Mouse (Mus musculus) intestine, embryonic 16.5 days (tissue): ENCODE results near the gene Asl. TPM values are rescaled to one million over a fixed set of nuclear protein-coding genes. Genes with fewer than 3 reads are reported as not detected.

ENCODE experiments used
- ATAC-seq: fragments of 200-750 bp; cut with Nextera tagmentation; 2 replicates; pipeline ENCODE4 v1.8.0; 2017; ENCODE audit warnings: moderate TSS enrichment, moderate library complexity
- H3K27ac ChIP-seq: fragments of 300-500 bp; sonication (generic); 2 replicates; pipeline ENCODE4 v1.5.1; 2014; ENCODE audit warnings: mild to moderate bottlenecking, low read length
- H3K27me3 ChIP-seq: fragments of 300-500 bp; sonication (generic); replicated peaks from 2 replicates; pipeline ENCODE4 v1.6.1; 2014; ENCODE audit warnings: low read length, control low read depth, mixed read lengths; ENCODE audit not compliant: control insufficient read depth, insufficient read depth
- H3K36me3 ChIP-seq: fragments of 300-500 bp; sonication (generic); 2 replicates; pipeline ENCODE4 v1.6.1; 2014; ENCODE audit warnings: low read length, control low read depth; ENCODE audit not compliant: control insufficient read depth, insufficient read depth
- H3K4me1 ChIP-seq: fragments of 300-500 bp; sonication (generic); 2 replicates; pipeline ENCODE4 v1.6.1; 2014; ENCODE audit warnings: low read length, control low read depth, mixed read lengths; ENCODE audit not compliant: control insufficient read depth, insufficient read depth
- H3K4me2 ChIP-seq: fragments of 300-500 bp; sonication (generic); 2 replicates; pipeline ENCODE4 v1.6.1; 2014; ENCODE audit warnings: low read depth, low read length, control low read depth
- H3K4me3 ChIP-seq: fragments of 300-500 bp; sonication (generic); 2 replicates; pipeline ENCODE4 v1.5.1; 2014; ENCODE audit warnings: mild to moderate bottlenecking, low read length
- H3K9ac ChIP-seq: fragments of 300-500 bp; sonication (generic); 2 replicates; pipeline ENCODE4 v1.6.1; 2014; ENCODE audit warnings: low read depth, low read length
- H3K9me3 ChIP-seq: fragments of 300-500 bp; sonication (generic); 2 replicates; pipeline ENCODE4 v1.6.1; 2016; ENCODE audit warnings: low read length, control low read depth; ENCODE audit not compliant: control insufficient read depth
- WGBS: fragments of 180-500 bp; shearing (Covaris S2); extraction: QIAGEN DNeasy Blood & Tissue Kit; methylation state at CpG from one replicate; pipeline ENCODE4 v1.1.7; 2014; 5-methylcytosine and 5-hydroxymethylcytosine counted together
- polyA plus RNA-seq: library from polyadenylated mRNA; unstranded; fragments of >200 nt; fragmentation: Nextera tagmentation; extraction: Ambion mirVana; gene quantifications from 2 replicates; pipeline ENCODE4 v1.2.1, GENCODE M21; 2015

Asl gene
- polyA plus RNA-seq, result 74.1 and 89.4 TPM in 2 replicates

DNA sequence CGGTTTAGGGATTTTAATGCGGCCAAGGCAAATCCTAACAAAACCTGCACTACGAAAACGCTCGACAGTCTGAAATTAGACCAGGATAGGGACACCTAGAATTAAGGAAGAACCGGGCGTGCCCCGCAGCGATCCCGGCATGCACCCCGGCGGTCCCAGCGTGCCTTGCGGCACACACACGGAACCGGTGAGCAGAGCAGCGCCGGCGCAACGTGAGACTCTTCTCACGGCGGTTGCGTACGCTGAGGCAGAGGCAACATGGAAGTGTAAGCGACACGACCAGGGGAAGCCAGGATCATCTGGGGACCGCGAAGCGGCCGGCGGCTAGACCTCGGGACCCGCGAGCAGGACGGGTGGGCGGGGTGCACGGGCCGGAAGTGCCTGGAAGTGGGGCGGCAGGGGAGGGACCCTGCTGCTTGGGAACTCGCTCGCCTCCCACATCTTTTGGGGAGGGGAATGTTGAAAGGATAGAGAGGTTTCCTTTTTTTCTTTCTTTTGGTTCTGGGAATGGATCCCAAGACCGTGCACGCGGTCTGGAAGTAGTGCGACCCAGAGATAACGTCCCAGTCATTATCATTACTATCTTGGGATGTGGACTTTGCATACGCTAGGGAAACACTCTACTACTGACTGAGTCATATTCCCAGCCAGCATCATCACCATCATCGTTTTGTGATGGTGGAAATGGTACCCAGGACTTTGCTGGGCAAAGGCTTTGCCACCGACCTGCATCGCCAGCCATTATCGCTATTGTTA is at the start of gene Asl, which contains the start of gene Crcp:
TSS of gene Asl (minus strand) at position 106 of the 756 bp plus-strand sequence.
TSS of gene Crcp (plus strand) at position 149 of the 756 bp plus-strand sequence.
- no peaks in the 10 kb centered on the region for H3K27me3 ChIP-seq
- peak within 1 kb of the TSS; percentile 77 for H3K4me3 ChIP-seq
- H3K36me3 ChIP-seq, result no peaks in the 10 kb centered on the region
- ATAC-seq, result peak; percentile 84
- 2% methylated on average over 51 of the region's 51 CpGs for whole genome bisulfite sequencing
- H3K9ac ChIP-seq, result peak within 1 kb of the TSS; percentile 88
- H3K9me3 ChIP-seq, result no peaks in the 10 kb centered on the region
- peak within 1 kb of the TSS; percentile 82 for H3K4me2 ChIP-seq
- H3K27ac ChIP-seq, result peak within 1 kb of the TSS; percentile 90
- peaks cover 5% of the 10 kb centered on the region; the same call in 1 of the 2 replicates for H3K4me1 ChIP-seq

DNA sequence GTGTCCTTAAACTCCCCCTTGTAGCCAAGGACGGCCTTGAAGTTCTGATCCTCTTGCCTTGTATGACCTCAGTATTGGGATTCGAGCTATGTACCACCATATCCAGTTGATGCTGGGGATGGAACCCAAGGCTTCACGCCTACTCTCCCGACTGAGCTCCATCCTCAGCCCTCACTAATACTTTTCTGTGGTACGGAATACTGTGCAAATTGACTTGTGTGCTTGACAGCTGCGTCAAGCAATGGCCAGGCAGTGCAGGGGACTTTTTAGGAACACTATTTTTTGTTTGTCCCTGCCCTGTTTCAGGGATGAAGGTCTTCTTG is 49.7 kb upstream of the Asl start:
- no peaks in the 10 kb centered on the region for H3K9me3 ChIP-seq
- H3K4me2 ChIP-seq, result peak overlapping the region; percentile 90
- 44% methylated on average over 6 of the region's 6 CpGs for WGBS
- ATAC-seq, result peak; percentile 18; the same call in 1 of the 2 replicates
- peaks cover 14% of the 10 kb centered on the region for H3K4me1 ChIP-seq
- H3K4me3 ChIP-seq, result peak overlapping the region; percentile 74
- H3K9ac ChIP-seq, result peak overlapping the region; percentile 87
- H3K27ac ChIP-seq, result peak overlapping the region; percentile 38; the same call in 1 of the 2 replicates
- no peaks in the 10 kb centered on the region for H3K36me3 ChIP-seq
- H3K27me3 ChIP-seq, result no peaks in the 10 kb centered on the region

DNA sequence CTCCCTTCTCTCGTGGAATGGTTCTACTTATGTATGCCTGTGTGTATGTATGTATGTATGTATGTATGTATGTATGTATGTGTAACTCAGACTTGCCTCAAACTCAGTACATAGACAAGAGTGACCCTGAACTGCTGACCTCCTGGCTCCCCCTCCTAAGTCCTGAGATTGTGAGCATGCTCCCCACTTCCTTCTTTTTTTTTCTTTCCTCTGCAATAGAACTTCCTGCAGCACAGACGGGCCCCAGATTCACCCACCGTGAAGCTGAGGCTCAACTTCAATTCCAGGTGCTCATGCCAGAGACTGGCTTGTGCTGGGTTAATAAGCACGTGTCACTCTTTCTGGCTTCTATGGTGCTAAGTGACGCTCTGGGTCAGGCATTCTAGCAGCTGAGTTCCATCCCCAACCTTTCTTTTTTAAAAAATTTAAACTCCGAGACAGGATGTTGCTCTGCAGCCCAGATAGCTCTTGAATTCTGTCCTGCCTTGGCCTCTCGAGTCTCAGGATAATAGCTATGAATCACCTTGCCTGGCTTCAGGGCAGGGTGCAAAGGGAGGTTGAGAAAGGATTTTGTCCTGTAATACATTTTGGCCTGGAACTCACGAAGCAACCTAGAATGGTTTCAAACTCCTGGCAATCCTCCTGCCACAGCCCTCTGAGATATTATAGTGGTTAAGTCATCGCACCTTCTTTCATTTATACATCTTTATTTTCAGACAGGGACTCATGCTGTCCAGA is 49.2 kb upstream of the Asl start:
- ATAC-seq, result no peak
- H3K36me3 ChIP-seq, result no peaks in the 10 kb centered on the region
- H3K27ac ChIP-seq, result no peak overlapping the region
- H3K4me2 ChIP-seq, result no peak overlapping the region
- 62% methylated on average over 9 of the region's 9 CpGs for WGBS
- no peaks in the 10 kb centered on the region for H3K27me3 ChIP-seq
- H3K4me3 ChIP-seq, result no peak overlapping the region
- H3K9ac ChIP-seq, result no peak overlapping the region
- H3K9me3 ChIP-seq, result no peaks in the 10 kb centered on the region
- peaks cover 14% of the 10 kb centered on the region for H3K4me1 ChIP-seq

DNA sequence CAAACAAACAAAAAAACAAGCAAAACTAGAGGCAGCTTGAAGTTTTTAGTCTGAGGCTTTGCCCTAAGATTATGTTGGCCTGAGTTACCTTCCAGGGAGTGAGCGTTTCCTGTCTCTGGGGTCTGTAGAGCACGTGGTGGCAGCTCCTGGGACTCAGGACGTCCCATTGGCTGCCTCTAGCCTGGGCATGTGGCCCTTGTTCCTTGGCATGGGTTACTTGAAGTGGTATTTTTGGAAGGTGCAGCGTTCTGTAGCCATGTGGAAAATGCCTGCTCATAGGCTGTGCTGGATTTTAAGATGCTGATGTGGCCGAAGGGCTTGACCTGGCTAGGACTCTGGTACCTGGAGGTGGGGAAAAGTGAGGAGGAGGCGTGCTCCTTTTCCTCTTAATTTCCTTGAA is 47.3 kb upstream of the Asl start:
- no peaks in the 10 kb centered on the region for H3K27me3 ChIP-seq
- H3K9me3 ChIP-seq, result no peaks in the 10 kb centered on the region
- H3K4me3 ChIP-seq, result no peak overlapping the region
- WGBS, result 69% methylated on average over 6 of the region's 6 CpGs
- H3K4me2 ChIP-seq, result no peak overlapping the region
- H3K9ac ChIP-seq, result no peak overlapping the region
- no peak overlapping the region for H3K27ac ChIP-seq
- H3K4me1 ChIP-seq, result peaks cover 11% of the 10 kb centered on the region
- ATAC-seq, result no peak
- no peaks in the 10 kb centered on the region for H3K36me3 ChIP-seq

DNA sequence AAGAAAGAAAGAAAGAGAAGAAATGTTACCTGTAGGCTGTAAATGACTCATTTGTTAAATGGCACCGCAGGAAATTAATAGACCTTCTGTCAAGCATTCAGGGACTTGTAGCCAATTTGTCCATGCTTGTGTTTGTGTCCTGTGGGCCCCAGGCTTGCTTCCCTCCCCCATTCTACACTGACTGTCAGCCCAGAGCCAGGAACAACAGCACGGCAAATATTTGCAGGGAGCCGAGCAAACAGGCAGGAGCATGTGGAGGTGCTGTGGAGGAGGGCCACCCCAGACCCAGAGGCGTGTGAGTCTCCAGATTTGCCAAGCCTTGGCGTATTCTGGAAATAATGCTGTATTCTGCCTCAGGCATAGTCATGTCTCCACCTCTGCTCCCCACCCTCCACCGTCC is 45.4 kb upstream of the Asl start:
- H3K4me1 ChIP-seq, result peaks cover 3% of the 10 kb centered on the region; the same call in 1 of the 2 replicates
- H3K27me3 ChIP-seq, result no peaks in the 10 kb centered on the region
- H3K36me3 ChIP-seq, result no peaks in the 10 kb centered on the region
- H3K4me3 ChIP-seq, result no peak overlapping the region
- 66% methylated on average over 6 of the region's 6 CpGs for WGBS
- no peak overlapping the region for H3K27ac ChIP-seq
- no peak overlapping the region for H3K9ac ChIP-seq
- no peak for ATAC-seq
- no peak overlapping the region for H3K4me2 ChIP-seq
- no peaks in the 10 kb centered on the region for H3K9me3 ChIP-seq

DNA sequence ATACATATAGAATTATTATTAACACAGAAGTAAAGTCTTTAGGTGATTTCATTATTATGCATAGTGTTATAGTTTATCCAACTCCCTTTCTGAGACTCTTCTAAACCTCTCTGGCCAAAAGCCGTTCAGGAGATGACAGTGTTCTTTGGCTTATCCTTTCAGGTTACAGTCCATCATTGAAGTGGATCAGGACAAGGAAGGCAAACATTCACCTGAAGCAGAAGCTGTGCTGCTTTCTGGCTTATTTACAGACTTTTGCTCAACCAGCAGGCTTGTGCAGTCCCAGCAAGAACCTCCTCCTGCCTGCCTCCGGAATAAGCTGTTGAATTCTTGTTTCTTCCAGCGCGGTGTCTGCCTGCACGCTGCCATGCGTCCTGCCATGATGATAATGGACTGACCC is 44.0 kb upstream of the Asl start, which contains the start of gene Tpst1:
TSS of gene Tpst1 (plus strand) at position 301 of the 400 bp plus-strand sequence.
- ATAC-seq, result no peak
- Histone ChIP-seq H3K4me2 (no peak within 1 kb of the TSS), H3K9me3 (no peaks in the 10 kb centered on the region), H3K27ac (no peak within 1 kb of the TSS), H3K36me3 (no peaks in the 10 kb centered on the region), H3K4me3 (no peak within 1 kb of the TSS), H3K9ac (no peak within 1 kb of the TSS), H3K27me3 (no peaks in the 10 kb centered on the region), H3K4me1 (no peaks in the 10 kb centered on the region)
- WGBS, result 87% methylated on average over 6 of the region's 6 CpGs

DNA sequence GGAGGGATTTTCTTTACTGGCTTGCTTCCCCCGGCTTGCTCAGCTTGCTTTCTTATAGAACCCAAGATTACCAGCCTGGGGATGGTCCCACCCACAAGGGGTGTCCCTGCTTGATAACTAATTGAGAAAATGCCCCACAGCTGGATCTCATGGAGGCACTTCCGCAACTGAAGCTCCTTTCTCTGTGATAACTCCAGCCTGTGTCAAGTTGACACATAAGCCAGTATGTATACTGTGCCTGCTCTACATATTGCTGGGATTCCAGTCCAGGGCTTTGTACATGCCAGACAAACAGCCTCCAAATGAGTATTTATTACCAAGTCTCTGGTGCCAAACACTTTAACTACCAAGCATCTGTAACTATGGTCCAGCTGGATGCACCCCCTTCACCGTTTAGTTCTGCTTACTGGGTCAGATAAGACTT is 38.8 kb upstream of the Asl start:
- 0 out of 2 replicates have a peak, but pooled peaks cover 3% of the 10 kb centered on the region for H3K4me1 ChIP-seq
- no peak overlapping the region for H3K27ac ChIP-seq
- no peak for ATAC-seq
- no peaks in the 10 kb centered on the region; the same call in 1 of the 2 replicates for H3K9me3 ChIP-seq
- no peak overlapping the region for H3K4me3 ChIP-seq
- H3K4me2 ChIP-seq, result no peak overlapping the region
- H3K36me3 ChIP-seq, result no peaks in the 10 kb centered on the region
- H3K9ac ChIP-seq, result no peak overlapping the region
- WGBS, result 62% methylated on average over 3 of the region's 3 CpGs
- no peaks in the 10 kb centered on the region for H3K27me3 ChIP-seq

DNA sequence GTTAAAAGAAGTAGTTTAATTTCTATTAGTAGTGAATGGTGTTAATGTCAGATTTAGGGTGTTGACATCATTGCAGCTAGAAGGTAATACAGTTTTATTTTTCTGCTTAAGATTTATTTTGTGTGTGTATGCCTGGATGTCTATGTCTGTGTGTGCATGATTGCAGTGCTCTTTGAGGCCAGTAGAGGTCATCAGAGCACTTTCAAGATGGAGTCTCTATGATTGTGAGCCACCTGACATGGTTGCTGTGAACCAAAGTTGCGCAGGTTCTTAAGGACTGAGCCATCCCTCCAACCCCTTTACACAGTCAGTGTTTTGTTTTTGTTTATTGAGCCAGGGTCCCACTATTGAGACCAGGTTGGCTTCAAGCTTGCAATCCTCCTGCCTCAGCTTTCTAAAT is 36.5 kb upstream of the Asl start:
- no peaks in the 10 kb centered on the region for H3K27me3 ChIP-seq
- H3K36me3 ChIP-seq, result no peaks in the 10 kb centered on the region
- H3K4me3 ChIP-seq, result no peak overlapping the region
- 0 out of 2 replicates have a peak, but pooled peaks cover 3% of the 10 kb centered on the region for H3K4me1 ChIP-seq
- no peak overlapping the region for H3K27ac ChIP-seq
- H3K9ac ChIP-seq, result no peak overlapping the region
- ATAC-seq, result no peak
- H3K9me3 ChIP-seq, result no peaks in the 10 kb centered on the region; the same call in 1 of the 2 replicates
- 94% methylated on average over 1 of the region's 1 CpGs for whole genome bisulfite sequencing
- H3K4me2 ChIP-seq, result no peak overlapping the region

DNA sequence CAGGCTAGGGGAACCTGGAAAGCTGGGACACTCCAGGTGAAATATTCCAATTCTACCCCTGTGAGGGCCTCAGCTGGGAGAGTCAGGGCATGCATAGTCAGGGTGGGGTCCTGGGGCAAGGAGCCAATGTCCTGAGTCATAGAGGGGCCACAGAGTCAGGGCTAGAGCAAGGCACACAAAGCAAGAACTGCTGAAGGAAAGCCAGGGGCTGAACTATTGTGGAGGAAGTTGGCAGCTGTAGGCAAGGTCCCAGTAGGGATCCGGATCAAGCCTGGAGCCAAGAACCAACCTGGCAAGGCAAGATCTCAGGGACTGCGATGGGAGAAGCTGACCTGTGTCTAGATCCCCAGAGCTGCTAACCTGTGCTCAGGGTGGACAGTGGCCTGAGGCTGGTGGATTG is 34.7 kb upstream of the Asl start:
- no peak overlapping the region for H3K4me3 ChIP-seq
- H3K36me3 ChIP-seq, result no peaks in the 10 kb centered on the region
- 80% methylated on average over 2 of the region's 2 CpGs for WGBS
- H3K9ac ChIP-seq, result no peak overlapping the region
- no peaks in the 10 kb centered on the region for H3K27me3 ChIP-seq
- H3K4me1 ChIP-seq, result 0 out of 2 replicates have a peak, but pooled peaks cover 13% of the 10 kb centered on the region
- H3K9me3 ChIP-seq, result no peaks in the 10 kb centered on the region; the same call in 1 of the 2 replicates
- ATAC-seq, result peak; percentile 27; the same call in 1 of the 2 replicates
- H3K27ac ChIP-seq, result no peak overlapping the region
- no peak overlapping the region for H3K4me2 ChIP-seq
